Mouse (Mus musculus): Measurements from ENCODE around the gene Wfdc12.

DNA sequence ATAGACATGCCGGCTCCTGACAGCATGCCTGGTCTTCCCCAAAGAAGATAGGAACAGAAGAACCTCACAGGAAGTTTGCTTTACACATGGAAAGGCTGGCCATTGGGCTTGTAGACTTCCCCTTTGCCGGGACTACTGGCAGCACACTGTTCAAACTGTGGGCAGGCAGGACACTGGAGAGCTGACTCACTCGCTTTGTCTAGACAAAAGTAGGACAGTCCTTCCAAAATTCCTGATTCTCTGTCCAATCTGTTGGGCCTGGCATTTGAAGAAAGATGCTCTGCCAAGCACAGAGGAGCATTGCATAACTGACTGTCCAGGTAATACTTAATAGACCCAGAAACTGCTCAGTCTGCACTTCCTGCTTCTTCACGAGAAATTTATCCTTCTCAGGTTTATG is 16.3 kb upstream of the Wfdc12 start:
- TF ChIP-seq POLR2A (IDR thresholded peaks at IDR 0.05; ENCODE audit: borderline replicate concordance, insufficient read depth, low read length) (no peak), CTCF (IDR thresholded peaks at IDR 0.05; ENCODE audit: borderline replicate concordance, insufficient read depth, low read depth, low read length) (no peak)

Data from cerebellum, adult 2 months (tissue).